Mouse (Mus musculus): ENCODE results near the gene Clnk.

GRCm38 (mm10) chr5:38850171-38850570 is 26.4 kb downstream of the Clnk start:
- TF ChIP-seq CTCF (IDR thresholded peaks at IDR 0.05; ENCODE audit: insufficient read depth, low read length) (no peak), POLR2A (IDR thresholded peaks at IDR 0.05; ENCODE audit: borderline replicate concordance, extremely low read depth, low read depth, low read length) (no peak)
